Mouse (Mus musculus): Measurements from ENCODE around the gene Eif3i. TPM values are rescaled to one million over a fixed set of nuclear protein-coding genes. Genes with fewer than 3 reads are reported as not detected.

The Eif3i gene
- total and polyA plus RNA-seq, 2 experiments, result 170 to 186 TPM

GRCm38 (mm10) chr4:129640101-129640637, 39.7 kb upstream of the Eif3i start:
- no peaks in the 10 kb centered on the region for H3K27me3 ChIP-seq (ENCODE audit: control insufficient read depth, insufficient read depth, low read length)
- no peak for DNase-seq (ENCODE audit: extremely low read depth, low read depth, low spot score)
- H3K79me2 ChIP-seq (ENCODE audit: control insufficient read depth, insufficient read depth, low read length), result peaks cover 8% of the 10 kb centered on the region; the same call in 1 of the 2 replicates
- H3K4me3 ChIP-seq (ENCODE audit: insufficient read depth, low read depth, low read length), result peak overlapping the region; percentile 78
- under 1% methylated on average over 17 of the region's 17 CpGs for WGBS
- H3K9ac ChIP-seq (ENCODE audit: low read depth, low read length), result peak overlapping the region; percentile 85
- peaks cover 7% of the 10 kb centered on the region; the same call in 1 of the 2 replicates for H3K36me3 ChIP-seq (ENCODE audit: control insufficient read depth, insufficient read depth, low read length)
- no peak for TF ChIP-seq POLR2A (IDR thresholded peaks at IDR 0.05; ENCODE audit: extremely low read depth, insufficient read depth, low read length)
- no peak for TF ChIP-seq CTCF (IDR thresholded peaks at IDR 0.05; ENCODE audit: low read depth, low read length)
- H3K4me1 ChIP-seq (ENCODE audit: control insufficient read depth, insufficient read depth, low read length), result peaks cover 10% of the 10 kb centered on the region
- H3K27ac ChIP-seq (replicated peaks; ENCODE audit: insufficient read depth, low read depth, low read length), result peak overlapping the region; percentile 14

DNA sequence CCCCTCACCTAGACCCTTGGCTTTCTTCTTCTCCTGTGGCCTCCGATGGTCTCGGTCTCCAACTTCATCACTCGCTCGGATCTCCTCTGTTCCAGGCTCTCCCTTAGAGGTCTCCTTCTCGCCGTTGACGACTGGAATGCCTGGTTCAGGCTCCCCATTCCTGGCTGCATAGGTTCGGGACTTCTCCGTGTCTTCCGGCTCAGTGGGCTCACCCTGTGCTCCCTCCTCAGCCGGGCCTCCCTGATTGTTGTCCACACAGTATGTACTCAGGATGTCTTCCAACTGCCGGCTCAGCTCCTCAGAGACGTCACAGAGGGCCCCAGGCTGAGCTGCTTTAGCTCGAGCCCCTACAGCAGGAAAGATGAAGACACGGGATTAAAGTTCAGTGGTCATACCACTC, 38.8 kb upstream of the Eif3i start:
- Histone ChIP-seq H3K27me3 (ENCODE audit: control insufficient read depth, insufficient read depth, low read length) (no peaks in the 10 kb centered on the region), H3K4me1 (ENCODE audit: control insufficient read depth, insufficient read depth, low read length) (peaks cover 10% of the 10 kb centered on the region), H3K79me2 (ENCODE audit: control insufficient read depth, insufficient read depth, low read length) (peaks cover 8% of the 10 kb centered on the region; the same call in 1 of the 2 replicates), H3K4me3 (ENCODE audit: insufficient read depth, low read depth, low read length) (no peak overlapping the region), H3K36me3 (ENCODE audit: control insufficient read depth, insufficient read depth, low read length) (peaks cover 10% of the 10 kb centered on the region; the same call in 1 of the 2 replicates), H3K9ac (ENCODE audit: low read depth, low read length) (0 out of 2 replicates have a peak overlapping the region, but pooled peaks have one; percentile 15), H3K27ac (replicated peaks; ENCODE audit: insufficient read depth, low read depth, low read length) (no peak overlapping the region)
- TF ChIP-seq POLR2A (IDR thresholded peaks at IDR 0.05; ENCODE audit: extremely low read depth, insufficient read depth, low read length) (no peak), CTCF (IDR thresholded peaks at IDR 0.05; ENCODE audit: low read depth, low read length) (no peak)
- WGBS, result 81% methylated on average over 15 of the region's 15 CpGs
- DNase-seq (ENCODE audit: extremely low read depth, low read depth, low spot score), result no peak

- H3K4me1 ChIP-seq (ENCODE audit: control insufficient read depth, insufficient read depth, low read length), result no peaks in the 10 kb centered on the region
- H3K9ac ChIP-seq (ENCODE audit: low read depth, low read length), result no peak overlapping the region
- DNase-seq (ENCODE audit: extremely low read depth, low read depth, low spot score), result no peak
- WGBS, result 93% methylated on average over 6 of the region's 6 CpGs
- H3K79me2 ChIP-seq (ENCODE audit: control insufficient read depth, insufficient read depth, low read length), result no peaks in the 10 kb centered on the region
- no peak overlapping the region for H3K27ac ChIP-seq (replicated peaks; ENCODE audit: insufficient read depth, low read depth, low read length)
- TF ChIP-seq POLR2A (IDR thresholded peaks at IDR 0.05; ENCODE audit: extremely low read depth, insufficient read depth, low read length) (no peak), CTCF (IDR thresholded peaks at IDR 0.05; ENCODE audit: low read depth, low read length) (no peak)
- H3K36me3 ChIP-seq (ENCODE audit: control insufficient read depth, insufficient read depth, low read length), result peaks cover 52% of the 10 kb centered on the region
- no peaks in the 10 kb centered on the region for H3K27me3 ChIP-seq (ENCODE audit: control insufficient read depth, insufficient read depth, low read length)
- no peak overlapping the region for H3K4me3 ChIP-seq (ENCODE audit: insufficient read depth, low read depth, low read length)
These were observed 33.4 kb upstream of the Eif3i start for GRCm38 (mm10) chr4:129633852-129634251.

DNA sequence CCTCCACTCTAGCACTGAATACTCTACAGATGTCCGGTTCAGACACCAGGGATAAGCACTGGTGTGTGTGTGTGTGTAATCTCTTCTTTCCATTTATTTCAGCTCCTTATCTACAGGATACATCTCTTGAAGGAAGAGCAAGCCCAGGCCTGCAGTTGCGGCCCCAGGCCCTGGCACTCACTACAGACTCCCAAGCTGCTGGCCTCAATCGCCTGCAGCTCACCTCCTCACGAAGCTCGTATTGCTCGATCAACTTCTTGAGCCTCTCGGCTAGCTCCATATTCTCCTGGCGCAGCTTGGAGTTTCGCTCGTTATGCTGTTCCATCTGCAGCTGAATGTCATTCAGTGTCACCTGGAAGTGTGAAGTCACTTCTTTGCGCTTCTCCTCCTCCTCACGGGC, 31.4 kb upstream of the Eif3i start:
- Histone ChIP-seq H3K27me3 (ENCODE audit: control insufficient read depth, insufficient read depth, low read length) (no peaks in the 10 kb centered on the region), H3K79me2 (ENCODE audit: control insufficient read depth, insufficient read depth, low read length) (no peaks in the 10 kb centered on the region), H3K4me1 (ENCODE audit: control insufficient read depth, insufficient read depth, low read length) (no peaks in the 10 kb centered on the region), H3K27ac (replicated peaks; ENCODE audit: insufficient read depth, low read depth, low read length) (no peak overlapping the region), H3K4me3 (ENCODE audit: insufficient read depth, low read depth, low read length) (no peak overlapping the region), H3K36me3 (ENCODE audit: control insufficient read depth, insufficient read depth, low read length) (peaks cover 58% of the 10 kb centered on the region), H3K9ac (ENCODE audit: low read depth, low read length) (no peak overlapping the region)
- DNase-seq (ENCODE audit: extremely low read depth, low read depth, low spot score), result no peak
- TF ChIP-seq POLR2A (IDR thresholded peaks at IDR 0.05; ENCODE audit: extremely low read depth, insufficient read depth, low read length) (no peak), CTCF (IDR thresholded peaks at IDR 0.05; ENCODE audit: low read depth, low read length) (no peak)
- WGBS, result 95% methylated on average over 12 of the region's 12 CpGs

DNA sequence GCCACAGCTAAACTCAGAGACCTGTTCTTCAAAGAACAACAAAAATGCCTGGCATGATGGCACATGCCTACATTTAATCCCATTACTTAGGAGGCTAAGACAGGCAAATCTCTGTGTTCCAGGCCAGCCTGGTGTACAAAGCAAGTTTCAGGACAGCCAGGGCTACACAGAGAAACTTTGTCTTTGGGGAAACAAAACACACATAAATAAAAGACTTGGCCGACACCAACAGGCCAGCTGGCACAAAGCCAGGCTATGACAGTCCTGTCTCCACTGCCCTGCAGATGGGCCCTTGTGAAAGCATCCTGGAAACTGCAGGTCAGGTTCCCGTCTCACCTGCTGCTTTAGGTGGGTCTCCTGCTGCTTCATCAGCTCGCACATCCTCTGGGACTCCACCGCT, 30.5 kb upstream of the Eif3i start:
- Histone ChIP-seq H3K36me3 (ENCODE audit: control insufficient read depth, insufficient read depth, low read length) (peaks cover 56% of the 10 kb centered on the region), H3K4me3 (ENCODE audit: insufficient read depth, low read depth, low read length) (no peak overlapping the region), H3K79me2 (ENCODE audit: control insufficient read depth, insufficient read depth, low read length) (no peaks in the 10 kb centered on the region), H3K9ac (ENCODE audit: low read depth, low read length) (no peak overlapping the region), H3K27me3 (ENCODE audit: control insufficient read depth, insufficient read depth, low read length) (no peaks in the 10 kb centered on the region), H3K27ac (replicated peaks; ENCODE audit: insufficient read depth, low read depth, low read length) (no peak overlapping the region), H3K4me1 (ENCODE audit: control insufficient read depth, insufficient read depth, low read length) (no peaks in the 10 kb centered on the region)
- no peak for TF ChIP-seq CTCF (IDR thresholded peaks at IDR 0.05; ENCODE audit: low read depth, low read length)
- no peak for TF ChIP-seq POLR2A (IDR thresholded peaks at IDR 0.05; ENCODE audit: extremely low read depth, insufficient read depth, low read length)
- DNase-seq (ENCODE audit: extremely low read depth, low read depth, low spot score), result peak; percentile 33
- 57% methylated on average over 4 of the region's 4 CpGs for WGBS

GRCm38 (mm10) chr4:129626035-129626434, 25.6 kb upstream of the Eif3i start:
- H3K27ac ChIP-seq (replicated peaks; ENCODE audit: insufficient read depth, low read depth, low read length), result no peak overlapping the region
- no peak overlapping the region for H3K9ac ChIP-seq (ENCODE audit: low read depth, low read length)
- H3K36me3 ChIP-seq (ENCODE audit: control insufficient read depth, insufficient read depth, low read length), result peaks cover 24% of the 10 kb centered on the region
- peaks cover 10% of the 10 kb centered on the region for H3K4me1 ChIP-seq (ENCODE audit: control insufficient read depth, insufficient read depth, low read length)
- no peak for TF ChIP-seq POLR2A (IDR thresholded peaks at IDR 0.05; ENCODE audit: extremely low read depth, insufficient read depth, low read length)
- no peak for TF ChIP-seq CTCF (IDR thresholded peaks at IDR 0.05; ENCODE audit: low read depth, low read length)
- H3K4me3 ChIP-seq (ENCODE audit: insufficient read depth, low read depth, low read length), result no peak overlapping the region
- no peaks in the 10 kb centered on the region for H3K27me3 ChIP-seq (ENCODE audit: control insufficient read depth, insufficient read depth, low read length)
- H3K79me2 ChIP-seq (ENCODE audit: control insufficient read depth, insufficient read depth, low read length), result 0 out of 2 replicates have a peak, but pooled peaks cover 4% of the 10 kb centered on the region
- DNase-seq (ENCODE audit: extremely low read depth, low read depth, low spot score), result no peak
- WGBS, result 76% methylated on average over 6 of the region's 6 CpGs
